Mouse (Mus musculus): Measurements from ENCODE around the gene Banf1.

- no peak for TF ChIP-seq CTCF (IDR thresholded peaks at IDR 0.05; ENCODE audit: low read depth)
- TF ChIP-seq EP300 (IDR thresholded peaks at IDR 0.05; ENCODE audit: low read depth) = peak; percentile 71; the same call in 1 of the 2 replicates
Measured at GRCm38 (mm10) chr19:5408057-5409001, 41.4 kb upstream of the Banf1 start.
